Mouse (Mus musculus) adrenal gland, adult 8-10 months (tissue): ENCODE measurements around the gene Ccdc81. TPM values are rescaled to one million over a fixed set of nuclear protein-coding genes. Genes with fewer than 3 reads are reported as not detected.

Experiments
- DNase-seq: peaks from one replicate; pipeline ENCODE4 v3.0.0; 2022
- total RNA-seq, 4 experiments: library from RNA; stranded (reverse); gene quantifications; 2 replicates each; pipeline ENCODE4 v1.2.4; 2022

Ccdc81 gene
- under 1 TPM; 0.09 to 0.40 (median 0.22) TPM for total RNA-seq

DNA sequence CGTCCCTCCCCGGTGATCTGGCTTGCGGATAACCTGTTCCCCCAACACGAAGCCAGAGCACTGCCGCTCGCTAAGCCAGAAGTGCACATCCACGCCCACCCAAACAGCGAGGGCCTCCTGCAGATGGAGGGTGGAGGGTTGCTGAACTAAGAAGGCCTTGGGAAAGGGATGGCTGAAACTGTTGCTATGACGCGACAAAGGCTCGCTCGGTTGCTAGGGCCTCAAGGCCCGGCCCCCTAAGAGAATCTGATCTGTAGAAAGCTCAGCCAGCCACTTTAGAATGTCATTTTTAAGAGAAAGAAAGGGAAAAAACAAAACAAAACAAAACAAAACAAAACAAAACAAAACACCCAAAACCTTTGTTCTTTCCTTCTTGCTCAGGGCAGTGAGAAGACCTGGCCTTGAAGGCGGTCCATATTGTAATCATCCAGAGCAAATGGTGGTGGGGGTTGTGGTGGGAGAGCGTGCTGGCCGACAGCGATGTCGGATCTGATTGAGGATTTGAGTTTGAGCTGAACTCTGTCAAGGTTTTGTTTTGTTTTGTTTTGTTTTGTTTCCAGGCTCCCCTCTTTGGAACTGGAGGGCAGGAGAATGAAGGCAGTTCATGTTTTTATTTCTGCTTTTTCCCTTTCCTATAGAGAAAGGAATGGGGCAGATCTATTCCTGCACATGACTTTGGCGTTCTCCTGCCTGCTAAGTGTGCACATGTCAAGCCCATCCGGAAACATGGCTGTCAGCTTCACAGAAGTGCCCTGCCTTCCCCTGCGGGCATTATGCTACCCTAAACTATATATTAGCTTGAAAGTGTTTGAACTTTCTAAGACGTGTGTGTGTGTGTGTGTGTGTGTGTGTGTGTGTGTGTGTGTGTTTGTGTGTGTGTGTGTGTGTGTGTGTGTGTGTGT lies at the start of gene Ccdc81:
Gene Ccdc81, minus strand, starts transcription at position 188 of the 902 bp plus-strand sequence.
- no peak for DNase-seq

DNA sequence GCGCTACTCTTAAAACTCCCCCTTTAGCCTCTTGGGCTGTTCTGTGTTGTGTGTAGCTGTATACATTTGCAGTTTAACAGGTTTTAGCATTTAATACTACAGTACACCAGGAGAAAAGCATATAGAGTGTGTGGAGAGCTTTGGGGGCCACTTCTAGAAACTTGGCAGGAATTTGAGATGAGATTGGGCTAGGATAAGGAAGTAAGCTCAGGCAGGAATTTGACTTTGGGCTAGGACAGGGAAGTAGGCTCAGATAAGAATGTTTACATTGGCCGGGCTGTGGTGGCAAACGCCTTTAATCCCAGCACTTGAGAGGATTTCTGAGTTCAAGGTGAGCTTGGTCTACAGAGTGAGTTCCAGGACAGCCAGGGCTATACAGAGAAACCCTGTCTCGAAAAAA lies 46.0 kb upstream of the Ccdc81 start:
- no peak for DNase-seq

DNA sequence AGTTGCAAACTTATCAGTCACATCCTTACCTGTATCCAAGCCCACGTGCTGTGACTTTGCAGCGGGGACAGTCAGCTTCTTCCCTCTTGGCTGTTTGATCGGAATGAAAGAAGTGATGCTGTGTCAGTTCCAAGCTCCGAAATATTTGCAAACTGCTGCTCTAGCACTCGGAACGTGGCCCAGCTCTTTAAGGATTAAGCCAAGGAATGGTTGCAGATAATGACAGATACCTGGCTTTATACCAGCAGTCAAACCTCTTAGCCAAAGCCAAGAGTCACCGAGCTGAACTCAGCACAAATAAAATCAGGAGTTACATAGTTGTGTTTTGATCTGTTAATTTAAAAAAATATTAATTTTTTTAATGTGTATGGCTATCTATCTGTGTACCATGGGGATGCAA lies 44.6 kb upstream of the Ccdc81 start:
- no peak for DNase-seq

DNA sequence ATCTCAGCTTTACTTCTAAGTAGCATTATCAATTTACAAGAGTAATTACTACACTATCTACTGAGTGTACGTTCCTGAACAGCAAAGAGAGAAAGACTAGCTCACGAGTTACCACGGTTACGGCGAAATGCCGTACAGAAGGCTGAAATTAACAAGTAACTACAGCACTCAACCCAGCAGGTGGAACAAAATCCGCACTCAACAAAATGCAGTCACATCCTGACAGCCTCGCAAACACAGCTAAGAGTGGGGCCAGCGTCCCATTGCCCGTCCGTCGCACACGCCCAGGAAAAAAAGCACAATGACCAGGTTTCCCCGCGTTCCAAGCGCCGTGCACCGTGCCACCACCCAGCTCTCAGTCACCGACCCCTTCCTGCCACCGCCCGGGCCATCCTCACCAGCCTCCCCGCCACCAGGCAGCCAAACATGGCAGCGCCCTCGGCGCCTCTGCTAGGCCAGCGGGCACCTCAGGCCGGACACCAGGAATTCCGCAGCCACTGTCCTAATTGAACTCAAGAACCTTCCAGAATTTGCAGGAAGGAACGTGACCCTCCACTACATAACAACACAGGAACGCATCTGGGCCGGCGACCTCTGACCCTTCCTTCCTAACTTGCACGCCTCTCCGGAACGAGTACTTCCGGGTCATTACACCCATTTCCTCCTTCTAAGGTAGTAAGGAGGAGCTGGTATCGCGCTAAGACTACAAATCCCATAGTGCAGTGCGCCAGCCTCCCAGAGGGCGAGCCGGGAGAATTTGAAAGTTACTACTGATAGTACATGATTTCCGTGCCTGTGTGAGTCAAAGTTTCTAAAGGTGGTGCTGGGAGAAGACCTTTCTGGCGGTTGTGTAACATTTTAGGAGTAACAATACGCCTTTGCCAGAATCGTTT lies 37.4 kb upstream of the Ccdc81 start, which contains the start of gene Hikeshi:
Gene Hikeshi, minus strand, starts transcription at position 634 of the 893 bp plus-strand sequence.
- peak; percentile 94 for DNase-seq

DNA sequence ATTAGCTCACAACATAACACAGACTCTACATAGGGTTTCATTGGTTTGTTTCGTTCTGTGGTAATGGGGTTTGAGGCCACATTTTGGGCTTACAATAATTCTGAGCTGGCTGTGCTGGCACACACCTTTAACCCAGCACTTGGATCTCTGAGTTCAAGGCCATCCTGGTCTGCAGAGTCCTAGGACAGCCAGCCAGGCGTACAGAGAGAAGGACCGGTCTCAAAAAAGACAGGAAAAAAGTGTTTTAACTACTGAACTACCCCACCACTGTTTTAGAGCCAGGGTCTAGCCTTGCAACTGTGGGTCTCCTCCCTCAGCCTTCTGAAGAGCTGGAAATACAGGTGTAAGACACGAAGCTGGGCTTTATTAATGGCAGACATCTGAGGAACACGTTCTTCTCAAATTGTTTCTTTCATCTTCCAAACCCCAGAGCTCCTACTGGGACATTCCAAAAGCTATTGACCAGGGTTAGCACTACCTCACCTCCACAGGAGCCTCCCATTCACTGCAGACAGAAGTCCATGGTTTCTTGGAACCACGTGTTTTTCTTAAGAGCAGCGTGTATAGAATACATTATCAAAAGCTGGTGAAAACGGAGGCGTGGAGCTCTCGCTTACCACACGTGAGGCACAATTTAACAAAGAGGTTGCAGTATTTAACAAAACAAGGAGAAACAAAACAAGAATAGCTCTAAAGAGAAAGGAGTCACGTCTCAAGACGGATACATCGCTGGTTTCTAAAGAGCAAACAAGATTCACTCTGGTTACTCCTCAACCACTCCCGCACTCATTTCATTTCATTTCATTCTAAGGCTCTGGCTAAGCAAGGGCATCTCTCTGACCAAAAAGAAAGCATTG lies 36.3 kb upstream of the Ccdc81 start:
- no peak for DNase-seq

DNA sequence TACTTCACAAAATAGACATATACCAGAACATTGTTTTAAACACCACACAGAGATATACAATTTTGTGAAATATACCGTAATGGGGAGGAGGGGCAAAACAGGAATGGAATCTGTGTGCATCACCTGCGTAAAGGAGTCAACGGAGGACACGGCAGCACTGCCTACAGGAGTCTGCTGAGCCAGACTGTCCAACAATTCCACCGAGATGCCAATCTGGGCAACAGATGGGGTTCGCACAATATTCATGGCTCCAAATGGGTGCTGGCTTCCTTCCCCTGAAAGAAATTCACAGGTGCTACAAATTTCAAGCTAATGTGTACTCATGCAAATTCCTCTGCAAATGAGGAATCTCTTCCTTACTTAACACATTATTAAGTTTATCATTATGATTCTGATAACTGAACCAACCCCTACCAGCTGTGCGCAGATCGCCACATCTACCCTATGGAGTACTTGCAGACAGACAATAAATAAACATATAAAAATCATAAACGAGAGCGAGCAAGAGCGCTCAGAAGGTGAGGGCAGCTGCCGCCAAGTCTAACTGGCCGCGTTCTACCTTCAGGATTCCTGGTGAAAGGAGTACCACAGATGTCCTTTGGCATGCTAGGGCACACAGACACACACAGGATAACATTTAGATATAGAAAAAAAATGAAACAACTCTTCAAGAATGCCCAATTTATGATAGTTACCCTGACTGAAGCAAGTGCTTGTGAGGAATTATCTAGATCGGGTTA lies 20.2 kb upstream of the Ccdc81 start:
- DNase-seq: no peak

DNA sequence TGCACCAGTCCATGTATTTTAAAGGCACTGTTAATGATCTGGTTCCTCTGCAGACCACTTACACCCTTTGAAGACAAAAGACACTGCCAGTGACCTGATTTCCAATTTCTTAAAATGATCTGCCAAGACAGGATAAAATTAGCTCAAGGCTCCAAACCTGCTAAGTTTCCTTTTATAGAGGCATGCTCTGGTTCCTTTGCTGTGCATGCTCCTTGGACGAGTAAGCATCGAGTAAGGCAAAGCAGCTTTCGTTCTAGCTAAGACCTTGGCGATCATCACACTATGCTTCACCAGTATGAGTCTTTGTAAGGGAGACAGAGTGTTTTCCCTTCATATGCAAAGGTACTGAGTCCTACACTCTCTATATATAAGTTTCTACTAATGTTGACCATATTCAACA lies 14.3 kb upstream of the Ccdc81 start:
- DNase-seq: no peak

DNA sequence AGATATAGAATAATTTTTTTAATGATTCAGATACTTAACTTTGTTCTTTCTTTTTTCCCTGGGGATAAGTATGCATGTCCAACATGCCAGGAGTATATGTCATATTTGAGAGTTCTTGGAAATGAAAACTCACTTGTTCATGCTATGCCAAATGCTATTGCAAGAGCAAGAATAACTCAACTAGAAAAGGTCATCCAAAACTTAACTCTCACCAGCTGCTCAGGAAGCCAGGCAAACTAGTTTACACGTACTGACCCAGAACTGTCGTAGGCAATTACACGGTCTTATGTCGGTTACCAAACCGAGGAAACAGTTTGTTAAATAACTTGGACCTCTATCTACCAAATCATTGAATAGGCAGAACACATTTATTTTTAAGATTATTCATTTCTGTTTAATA lies 13.3 kb upstream of the Ccdc81 start:
- DNase-seq: no peak

DNA sequence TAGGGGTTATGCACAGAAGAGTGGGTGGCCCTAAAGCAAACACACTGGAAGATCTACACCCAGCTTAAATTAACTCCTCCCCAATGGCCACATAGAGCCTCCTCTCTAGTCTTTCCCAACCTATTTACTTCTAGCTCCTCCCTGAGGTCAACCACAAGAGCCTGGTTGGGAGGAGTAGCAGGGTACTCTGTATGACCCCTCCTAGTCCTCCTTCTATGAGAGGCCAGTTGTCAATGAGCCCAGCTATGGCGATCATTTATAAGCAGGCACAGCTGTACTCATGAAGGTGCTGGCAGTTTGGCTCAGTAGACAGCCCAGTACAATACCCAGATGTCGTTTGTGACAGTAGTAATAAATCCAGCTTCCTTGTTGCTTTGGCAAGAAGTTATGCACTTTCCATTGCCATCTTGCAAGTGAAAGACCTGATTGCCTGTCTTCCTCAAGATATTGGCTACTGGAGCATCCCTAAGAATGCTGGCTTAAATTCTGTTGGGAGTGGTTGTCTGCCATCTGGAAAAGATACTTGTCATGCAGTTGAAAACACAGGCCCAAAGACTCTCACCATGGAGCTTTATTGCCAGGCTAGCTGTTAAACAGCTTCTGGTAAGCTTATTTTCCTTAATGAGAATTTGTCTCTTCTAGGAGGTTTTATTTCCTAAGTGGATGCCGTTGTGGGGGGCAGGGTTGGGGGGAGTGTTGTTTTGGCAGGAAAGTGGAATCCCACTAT lies 10.2 kb upstream of the Ccdc81 start:
- no peak for DNase-seq

DNA sequence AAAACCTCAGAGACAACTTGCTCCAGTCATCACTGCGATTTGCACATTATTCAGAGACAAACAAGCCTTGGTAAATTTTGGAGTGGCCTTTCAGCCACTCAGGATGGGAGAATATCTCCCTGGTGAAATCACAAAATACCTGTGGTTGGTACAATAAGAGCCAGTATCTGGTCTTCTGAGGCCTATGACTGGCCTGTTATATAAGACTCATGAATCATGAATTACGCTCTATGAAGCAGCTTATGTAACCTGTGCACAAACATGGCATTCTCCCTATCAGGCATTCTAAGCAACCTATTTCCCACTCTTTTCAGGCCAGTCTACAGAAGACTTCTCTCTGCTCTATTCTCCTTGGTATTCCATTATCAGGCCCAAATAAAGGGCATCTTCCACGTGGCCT lies 8.9 kb upstream of the Ccdc81 start:
- DNase-seq: no peak

DNA sequence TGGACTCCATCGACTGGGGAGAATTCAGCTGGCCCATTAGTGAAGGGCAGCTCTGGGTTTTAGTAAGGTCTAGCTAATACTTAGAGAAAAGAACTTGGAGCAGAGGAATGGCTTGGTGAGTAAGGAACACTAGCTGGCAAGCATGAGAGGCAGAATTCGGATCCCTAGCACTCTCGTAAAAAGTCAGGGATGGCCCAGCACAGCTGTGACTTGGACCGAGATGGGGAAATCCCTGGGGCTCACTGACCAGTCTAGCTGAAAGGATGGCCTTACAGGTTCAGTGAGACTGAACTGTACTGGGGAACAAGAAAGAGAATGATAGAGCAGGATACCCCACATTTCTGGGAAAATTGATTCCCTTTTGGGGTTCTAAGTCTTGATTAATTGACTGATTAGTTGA lies 6.3 kb upstream of the Ccdc81 start:
- DNase-seq: no peak

DNA sequence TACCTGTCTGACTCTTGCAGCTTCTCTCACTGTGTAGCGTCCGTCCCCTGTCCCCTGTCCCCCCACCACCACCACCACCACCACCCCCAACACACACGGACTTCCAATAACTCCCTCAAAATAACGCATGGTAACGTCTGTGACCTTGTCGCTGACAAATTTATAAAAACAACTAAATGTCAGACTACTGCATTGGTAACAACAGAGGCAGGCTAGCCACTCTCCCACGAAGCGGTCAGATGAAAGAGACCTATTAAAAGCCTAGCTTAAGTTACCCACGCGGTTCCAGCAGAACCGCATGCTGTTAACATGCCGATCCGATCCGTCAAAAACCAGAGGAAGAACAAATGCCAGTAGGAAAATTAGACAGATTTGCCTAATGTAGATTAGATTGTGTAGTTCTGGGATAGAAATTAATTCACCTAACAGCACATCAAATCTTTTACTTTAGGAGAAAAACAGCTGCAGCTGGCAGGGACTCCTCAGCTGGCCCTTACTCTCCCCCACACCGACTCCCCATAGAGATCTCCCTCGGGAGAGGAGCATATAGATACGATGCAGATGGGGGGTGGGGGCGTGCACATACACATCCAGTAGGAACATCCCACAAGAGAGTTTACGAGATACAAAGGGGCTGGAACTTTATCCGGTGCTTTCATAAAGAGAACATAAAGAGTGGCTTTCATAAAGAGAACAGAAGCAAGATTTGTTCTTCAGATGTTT lies 5.6 kb upstream of the Ccdc81 start:
- DNase-seq: no peak

DNA sequence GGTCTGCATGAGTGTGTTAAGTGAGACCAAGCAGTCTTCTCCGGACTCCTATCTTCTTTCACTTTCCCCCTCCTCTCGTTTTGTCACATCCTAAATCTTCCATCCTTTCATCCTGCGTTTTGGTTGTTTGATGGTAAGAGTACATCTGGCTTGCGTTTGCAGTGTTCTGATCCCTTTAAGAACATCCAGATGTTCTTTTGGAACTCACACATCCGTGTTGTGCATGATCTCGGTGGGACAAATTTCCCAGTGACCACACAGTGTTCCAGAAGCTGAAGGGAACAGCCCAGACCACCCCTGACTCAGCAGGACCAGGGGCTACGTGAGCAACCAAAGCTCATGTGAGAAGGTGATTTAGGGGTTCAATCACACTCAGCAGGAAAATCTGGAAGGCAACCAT lies 5.0 kb upstream of the Ccdc81 start:
- no peak for DNase-seq

DNA sequence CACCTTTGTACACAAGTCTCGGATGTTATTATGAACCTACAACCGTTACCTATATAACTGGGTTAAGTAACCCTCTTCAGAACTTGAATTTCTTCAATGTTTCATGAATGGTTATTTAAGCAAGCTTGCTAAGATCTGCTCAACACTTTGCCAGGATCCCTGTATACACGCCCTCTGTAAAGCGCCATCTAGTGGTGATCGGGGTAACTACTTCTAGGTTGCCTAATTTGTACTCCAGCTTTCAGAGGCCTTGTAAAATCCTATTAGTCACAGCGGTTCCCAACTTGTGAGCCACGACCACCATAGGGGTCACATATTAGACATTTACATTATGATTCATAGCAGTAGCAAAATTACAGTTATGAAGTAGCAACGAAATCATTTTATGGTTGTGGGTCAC lies 4.5 kb upstream of the Ccdc81 start:
- peak; percentile 66 for DNase-seq

DNA sequence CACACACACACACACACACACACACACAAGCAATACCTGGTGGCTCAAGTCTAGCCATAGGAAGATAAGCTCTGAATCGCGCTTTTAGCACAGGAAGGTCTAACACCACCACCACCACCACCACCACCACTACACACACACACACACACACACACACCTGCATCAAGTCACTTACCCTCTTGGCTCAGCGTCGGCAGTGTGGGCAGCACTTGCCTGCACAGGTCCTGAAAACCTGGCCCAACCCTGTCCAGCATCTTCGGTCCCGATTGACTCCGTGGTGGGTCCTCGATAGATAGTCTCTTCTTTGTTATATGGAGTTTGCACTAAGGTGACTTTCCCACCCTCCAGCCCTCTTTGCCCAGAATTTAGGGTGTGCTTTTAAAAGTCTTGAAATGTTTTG lies 422 bp downstream of the Ccdc81 start:
- DNase-seq: no peak

DNA sequence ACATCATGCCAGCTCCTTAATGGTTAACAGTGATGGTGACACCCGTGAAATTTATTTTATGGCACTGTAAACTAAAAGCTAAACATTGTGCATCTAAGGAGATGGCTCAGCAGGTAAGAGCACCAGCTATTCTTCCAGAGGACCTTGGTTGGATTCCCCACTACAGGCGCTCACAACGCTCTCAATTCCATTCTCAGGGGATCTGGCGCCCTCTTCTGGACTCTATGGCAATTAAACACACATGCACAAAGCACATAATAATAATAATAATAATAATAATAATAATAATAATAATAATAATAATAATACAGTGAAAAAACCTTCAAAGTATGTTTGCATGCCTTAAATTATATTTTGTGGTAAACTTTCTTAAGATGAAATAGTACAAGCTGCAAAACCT lies 11.6 kb downstream of the Ccdc81 start:
- DNase-seq: no peak

DNA sequence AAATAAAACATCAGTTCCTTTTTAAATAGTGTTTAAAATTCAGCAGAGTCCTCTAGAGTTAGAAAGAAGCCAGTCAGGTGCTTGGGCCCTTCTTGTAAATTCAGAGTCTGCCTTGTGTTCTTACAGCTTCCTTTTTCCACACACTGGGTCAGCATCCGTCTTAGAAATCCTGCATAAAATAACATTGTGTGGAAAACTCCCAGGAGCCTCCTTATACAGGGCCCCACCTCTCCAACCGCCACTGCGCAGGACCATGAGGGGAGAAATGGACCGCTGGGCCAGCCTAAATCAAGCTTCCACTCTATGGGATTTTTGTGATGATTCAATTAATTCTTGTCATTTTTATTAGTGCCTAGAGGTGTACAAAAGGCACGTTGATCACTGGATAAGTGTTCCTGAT lies 12.0 kb downstream of the Ccdc81 start:
- DNase-seq: no peak

DNA sequence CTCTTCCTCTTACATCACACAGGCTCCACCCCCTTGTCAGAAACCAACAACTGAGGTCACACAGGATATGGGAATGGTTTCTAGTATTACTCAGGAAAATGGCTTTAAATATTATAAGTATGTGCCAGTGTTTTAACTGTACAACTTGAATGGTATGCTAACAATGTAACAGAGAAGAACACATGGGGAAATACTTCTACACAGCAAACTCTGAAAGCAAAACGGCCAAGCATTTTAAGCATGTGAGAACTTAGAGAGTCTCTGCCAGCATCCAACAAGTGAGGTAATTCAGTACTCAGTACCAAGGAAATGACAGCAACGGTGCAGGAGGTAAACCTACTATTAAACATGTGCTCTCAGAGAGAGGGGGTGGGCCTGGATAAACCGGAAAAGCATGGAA lies 18.9 kb downstream of the Ccdc81 start:
- no peak for DNase-seq

DNA sequence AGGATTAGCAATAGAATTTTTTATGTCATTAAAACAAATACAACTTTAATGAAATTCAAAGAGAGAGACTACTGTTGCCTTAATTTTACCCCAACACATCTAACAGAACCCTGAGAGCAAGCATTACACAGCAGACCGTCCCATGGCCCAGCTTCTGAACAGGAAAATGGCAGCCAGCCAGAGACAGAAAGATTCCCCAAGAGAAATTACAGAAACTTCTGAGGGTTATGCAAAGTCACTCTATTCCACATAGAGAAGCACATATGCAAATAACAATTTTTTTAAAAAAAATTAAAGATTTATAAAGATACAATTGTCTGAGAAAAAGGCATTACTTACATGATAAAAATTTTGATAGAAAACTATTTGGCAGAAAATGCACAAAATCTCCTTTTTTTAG lies 23.7 kb downstream of the Ccdc81 start:
- DNase-seq: no peak

DNA sequence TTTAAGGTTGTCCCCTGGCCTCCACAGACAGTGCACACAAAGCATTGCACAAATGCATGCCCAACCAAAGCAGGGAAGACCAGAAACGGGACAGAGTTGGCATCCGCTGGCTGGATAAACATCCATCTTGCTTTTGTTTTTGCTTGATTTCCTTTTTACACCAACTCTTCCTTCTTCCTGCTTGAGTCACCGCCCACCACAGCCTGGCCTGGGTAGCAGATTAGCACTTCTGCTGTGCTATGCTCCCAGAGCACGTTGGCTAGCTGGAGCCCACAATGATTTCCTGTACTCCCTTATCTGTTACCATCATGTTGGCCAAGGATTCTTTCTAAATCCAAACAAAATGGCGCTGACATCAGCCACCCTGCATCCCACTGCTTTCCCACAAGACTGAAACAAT lies 36.2 kb downstream of the Ccdc81 start:
- no peak for DNase-seq
